Mouse (Mus musculus): Measurements from ENCODE around the gene Calhm1. TPM values are rescaled to one million over a fixed set of nuclear protein-coding genes. Genes with fewer than 3 reads are reported as not detected.
"Not testable (repeated sequence)": the region's sequence is repeated elsewhere in the genome, so short reads cannot be mapped to it uniquely, and the experiment has no call there.

Gene Calhm1
- polyA plus RNA-seq, 1 experiment from 2014 or later = not detected

GRCm38 (mm10) chr19:47142438-47142837, 1.6 kb downstream of the Calhm1 start:
- ATAC-seq (replicated peaks; ENCODE audit: extremely low read depth, insufficient read depth, low FRiP score) = no peak
- H3K4me2 ChIP-seq (ENCODE audit: low read depth, low read length) = no peak overlapping the region
- no peak overlapping the region for H3K9ac ChIP-seq (ENCODE audit: low read length)
- no peak overlapping the region for H3K27ac ChIP-seq (ENCODE audit: low read length)
- no peaks in the 10 kb centered on the region for H3K9me3 ChIP-seq (replicated peaks; ENCODE audit: control insufficient read depth, low read length)
- H3K27me3 ChIP-seq (ENCODE audit: control insufficient read depth, insufficient read depth, low read length) = no peaks in the 10 kb centered on the region; the same call in 1 of the 2 replicates
- no peaks in the 10 kb centered on the region for H3K36me3 ChIP-seq (ENCODE audit: control insufficient read depth, insufficient read depth)
- H3K4me3 ChIP-seq (ENCODE audit: low read length) = no peak overlapping the region
- WGBS = 73% methylated on average over 6 of the region's 6 CpGs
- peaks cover 9% of the 10 kb centered on the region for H3K4me1 ChIP-seq (ENCODE audit: control insufficient read depth, insufficient read depth, low read length)

- not testable (repeated sequence) for H3K9me3 ChIP-seq (replicated peaks; ENCODE audit: control insufficient read depth, low read length); H3K9ac ChIP-seq (ENCODE audit: low read length); H3K36me3 ChIP-seq (ENCODE audit: control insufficient read depth, insufficient read depth); H3K27me3 ChIP-seq (ENCODE audit: control insufficient read depth, insufficient read depth, low read length); H3K4me2 ChIP-seq (ENCODE audit: low read depth, low read length); H3K4me3 ChIP-seq (ENCODE audit: low read length); H3K27ac ChIP-seq (ENCODE audit: low read length); ATAC-seq (replicated peaks; ENCODE audit: extremely low read depth, insufficient read depth, low FRiP score)
- 36% methylated on average over 7 of the region's 7 CpGs for WGBS
- peaks cover 19% of the 10 kb centered on the region for H3K4me1 ChIP-seq (ENCODE audit: control insufficient read depth, insufficient read depth, low read length)
Observed at GRCm38 (mm10) chr19:47139611-47140010, 4.4 kb downstream of the Calhm1 start.

- Histone ChIP-seq H3K36me3 (ENCODE audit: control insufficient read depth, insufficient read depth) (peaks cover 4% of the 10 kb centered on the region), H3K27ac (ENCODE audit: low read length) (peak within 1 kb of the TSS; percentile 85), H3K4me2 (ENCODE audit: low read depth, low read length) (peak within 1 kb of the TSS; percentile 82), H3K27me3 (ENCODE audit: control insufficient read depth, insufficient read depth, low read length) (no peaks in the 10 kb centered on the region; the same call in 1 of the 2 replicates), H3K9me3 (replicated peaks; ENCODE audit: control insufficient read depth, low read length) (no peaks in the 10 kb centered on the region), H3K9ac (ENCODE audit: low read length) (peak within 1 kb of the TSS; percentile 86), H3K4me3 (ENCODE audit: low read length) (peak within 1 kb of the TSS; percentile 59), H3K4me1 (ENCODE audit: control insufficient read depth, insufficient read depth, low read length) (peaks cover 19% of the 10 kb centered on the region)
- WGBS = 2% methylated on average over 28 of the region's 28 CpGs
- ATAC-seq (replicated peaks; ENCODE audit: extremely low read depth, insufficient read depth, low FRiP score) = peak; percentile 71
Observed at GRCm38 (mm10) chr19:47137771-47138421, 6.2 kb downstream of the Calhm1 start, which contains the start of gene Calhm2. Gene Calhm2 (minus strand): TSS chr19:47138294.

DNA sequence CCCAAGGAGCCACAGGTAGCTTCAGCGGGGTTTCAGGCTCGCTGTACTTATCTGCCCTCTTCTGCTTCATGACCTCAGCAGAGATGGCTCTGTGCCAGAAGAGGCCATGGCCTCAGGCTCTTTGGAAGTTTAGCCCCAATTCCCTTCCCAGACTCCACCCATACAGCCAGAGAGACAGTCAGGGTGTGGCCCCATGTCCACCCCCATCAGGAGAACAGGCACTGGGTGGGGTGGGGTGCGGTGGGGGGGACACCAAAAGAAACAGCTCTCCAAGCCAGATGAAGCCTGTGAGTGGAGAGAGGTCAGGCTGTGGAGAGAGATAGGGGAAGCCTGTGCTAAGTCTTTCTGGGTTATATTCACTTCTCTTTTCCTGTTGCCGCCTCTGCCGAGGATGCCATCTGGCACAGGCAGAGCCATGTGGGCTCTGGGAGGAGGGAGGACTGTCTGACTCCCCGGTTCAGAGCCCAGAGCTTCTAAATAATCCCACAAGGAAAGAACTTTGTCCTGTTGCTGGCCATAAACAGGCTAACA, 6.9 kb downstream of the Calhm1 start:
- WGBS = 17% methylated on average over 6 of the region's 6 CpGs
- ATAC-seq (replicated peaks; ENCODE audit: extremely low read depth, insufficient read depth, low FRiP score) = peak; percentile 34; the same call in 1 of the 2 replicates
- peak overlapping the region; percentile 86 for H3K9ac ChIP-seq (ENCODE audit: low read length)

GRCm38 (mm10) chr19:47136170-47136569, 7.9 kb downstream of the Calhm1 start:
- H3K4me1 ChIP-seq (ENCODE audit: control insufficient read depth, insufficient read depth, low read length) = peaks cover 19% of the 10 kb centered on the region
- no peak overlapping the region for H3K9ac ChIP-seq (ENCODE audit: low read length)
- no peak overlapping the region for H3K27ac ChIP-seq (ENCODE audit: low read length)
- peaks cover 12% of the 10 kb centered on the region for H3K36me3 ChIP-seq (ENCODE audit: control insufficient read depth, insufficient read depth)
- H3K4me3 ChIP-seq (ENCODE audit: low read length) = no peak overlapping the region
- WGBS = 86% methylated on average over 5 of the region's 5 CpGs
- H3K9me3 ChIP-seq (replicated peaks; ENCODE audit: control insufficient read depth, low read length) = no peaks in the 10 kb centered on the region
- no peaks in the 10 kb centered on the region; the same call in 1 of the 2 replicates for H3K27me3 ChIP-seq (ENCODE audit: control insufficient read depth, insufficient read depth, low read length)
- ATAC-seq (replicated peaks; ENCODE audit: extremely low read depth, insufficient read depth, low FRiP score) = no peak
- H3K4me2 ChIP-seq (ENCODE audit: low read depth, low read length) = no peak overlapping the region

More for the DNA sequence above, 6.9 kb downstream of the Calhm1 start:
- peak overlapping the region; percentile 59 for H3K4me3 ChIP-seq (ENCODE audit: low read length)
- H3K27ac ChIP-seq (ENCODE audit: low read length) = peak overlapping the region; percentile 85
- H3K9me3 ChIP-seq (replicated peaks; ENCODE audit: control insufficient read depth, low read length) = no peaks in the 10 kb centered on the region
- peaks cover 19% of the 10 kb centered on the region for H3K4me1 ChIP-seq (ENCODE audit: control insufficient read depth, insufficient read depth, low read length)
- H3K27me3 ChIP-seq (ENCODE audit: control insufficient read depth, insufficient read depth, low read length) = no peaks in the 10 kb centered on the region; the same call in 1 of the 2 replicates
- H3K36me3 ChIP-seq (ENCODE audit: control insufficient read depth, insufficient read depth) = peaks cover 8% of the 10 kb centered on the region
- peak overlapping the region; percentile 82 for H3K4me2 ChIP-seq (ENCODE audit: low read depth, low read length)

DNA sequence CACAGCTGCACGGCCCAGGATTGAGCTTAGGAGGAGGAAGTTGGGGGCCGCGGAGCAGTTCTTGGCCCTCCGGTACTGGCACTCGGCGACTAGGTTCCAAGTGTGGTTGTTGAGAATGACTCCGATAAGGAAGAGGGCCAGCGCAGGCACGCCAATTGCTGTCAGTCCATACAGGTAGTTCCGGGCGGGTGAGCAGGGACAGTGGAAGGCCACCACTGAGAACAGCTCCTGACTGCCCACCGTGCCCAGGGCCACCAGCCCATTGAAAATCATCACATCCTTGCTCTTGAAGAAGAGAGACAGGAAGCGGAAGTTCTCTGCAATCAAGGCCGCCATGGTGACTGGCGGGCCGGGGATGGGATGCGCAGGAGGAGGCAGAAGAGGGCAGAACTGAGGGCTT, 8.5 kb downstream of the Calhm1 start:
- H3K36me3 ChIP-seq (ENCODE audit: control insufficient read depth, insufficient read depth) = peaks cover 18% of the 10 kb centered on the region
- no peak overlapping the region for H3K4me2 ChIP-seq (ENCODE audit: low read depth, low read length)
- H3K4me3 ChIP-seq (ENCODE audit: low read length) = no peak overlapping the region
- 90% methylated on average over 17 of the region's 17 CpGs for WGBS
- no peak overlapping the region for H3K9ac ChIP-seq (ENCODE audit: low read length)
- peaks cover 19% of the 10 kb centered on the region for H3K4me1 ChIP-seq (ENCODE audit: control insufficient read depth, insufficient read depth, low read length)
- ATAC-seq (replicated peaks; ENCODE audit: extremely low read depth, insufficient read depth, low FRiP score) = no peak
- H3K27me3 ChIP-seq (ENCODE audit: control insufficient read depth, insufficient read depth, low read length) = no peaks in the 10 kb centered on the region; the same call in 1 of the 2 replicates
- no peaks in the 10 kb centered on the region for H3K9me3 ChIP-seq (replicated peaks; ENCODE audit: control insufficient read depth, low read length)
- H3K27ac ChIP-seq (ENCODE audit: low read length) = no peak overlapping the region

DNA sequence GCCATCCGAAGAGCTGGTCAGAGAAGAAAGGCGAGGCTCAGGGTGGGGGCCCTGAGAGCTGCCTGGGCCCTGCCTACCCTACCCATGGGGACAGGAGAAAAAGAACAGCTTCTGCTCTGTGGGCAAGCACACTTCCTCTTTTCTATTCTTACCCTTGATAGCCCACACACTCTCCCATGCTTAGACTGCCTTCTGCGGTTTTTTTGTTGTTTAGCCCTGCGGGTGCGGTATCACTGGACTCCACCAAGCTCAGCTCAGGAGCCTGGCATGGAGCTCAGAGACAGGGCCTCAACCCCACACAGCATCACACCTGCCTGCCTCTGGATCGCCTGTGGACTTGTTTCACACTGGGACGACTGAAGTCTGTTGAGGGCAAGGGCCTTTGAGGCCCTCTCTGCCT, 10.9 kb downstream of the Calhm1 start:
- Histone ChIP-seq H3K27ac (ENCODE audit: low read length) (no peak overlapping the region), H3K9me3 (replicated peaks; ENCODE audit: control insufficient read depth, low read length) (no peaks in the 10 kb centered on the region), H3K27me3 (ENCODE audit: control insufficient read depth, insufficient read depth, low read length) (no peaks in the 10 kb centered on the region), H3K4me2 (ENCODE audit: low read depth, low read length) (no peak overlapping the region), H3K9ac (ENCODE audit: low read length) (no peak overlapping the region), H3K4me1 (ENCODE audit: control insufficient read depth, insufficient read depth, low read length) (peaks cover 13% of the 10 kb centered on the region), H3K4me3 (ENCODE audit: low read length) (no peak overlapping the region), H3K36me3 (ENCODE audit: control insufficient read depth, insufficient read depth) (peaks cover 40% of the 10 kb centered on the region)
- WGBS = 82% methylated on average over 7 of the region's 7 CpGs
- no peak for ATAC-seq (replicated peaks; ENCODE audit: extremely low read depth, insufficient read depth, low FRiP score)

DNA sequence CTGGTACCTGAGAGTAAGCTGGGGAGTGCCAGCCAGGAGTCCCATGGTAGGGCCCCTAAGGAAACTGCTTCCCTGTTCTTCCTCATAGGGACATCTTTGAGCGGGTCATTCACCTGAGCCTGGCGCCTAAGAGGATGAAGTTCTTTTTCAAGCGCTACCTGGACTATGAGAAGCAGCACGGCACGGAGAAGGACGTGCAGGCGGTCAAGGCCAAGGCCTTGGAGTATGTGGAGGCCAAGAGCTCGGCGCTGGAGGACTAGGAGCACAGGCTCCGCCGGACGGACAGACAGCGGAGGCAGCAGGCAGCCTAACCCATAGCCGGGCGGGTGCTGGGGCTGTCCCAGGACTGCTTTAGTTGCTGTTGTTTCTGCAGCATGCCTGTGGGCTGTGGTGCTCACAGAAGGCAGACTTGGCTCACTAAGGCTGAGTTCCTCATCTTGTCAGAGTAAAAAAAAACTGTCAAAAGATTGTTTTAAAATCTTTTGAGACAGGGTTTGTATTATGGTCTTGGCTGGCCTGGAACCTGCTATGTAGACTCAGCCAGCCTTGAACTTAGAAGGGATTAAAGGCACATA, 13.4 kb downstream of the Calhm1 start:
- Histone ChIP-seq H3K4me1 (ENCODE audit: control insufficient read depth, insufficient read depth, low read length) (no peaks in the 10 kb centered on the region), H3K4me2 (ENCODE audit: low read depth, low read length) (no peak overlapping the region), H3K9ac (ENCODE audit: low read length) (no peak overlapping the region), H3K4me3 (ENCODE audit: low read length) (no peak overlapping the region), H3K9me3 (replicated peaks; ENCODE audit: control insufficient read depth, low read length) (no peaks in the 10 kb centered on the region), H3K27me3 (ENCODE audit: control insufficient read depth, insufficient read depth, low read length) (no peaks in the 10 kb centered on the region), H3K36me3 (ENCODE audit: control insufficient read depth, insufficient read depth) (peaks cover 60% of the 10 kb centered on the region), H3K27ac (ENCODE audit: low read length) (no peak overlapping the region)
- ATAC-seq (replicated peaks; ENCODE audit: extremely low read depth, insufficient read depth, low FRiP score) = no peak
- WGBS = 92% methylated on average over 15 of the region's 15 CpGs

DNA sequence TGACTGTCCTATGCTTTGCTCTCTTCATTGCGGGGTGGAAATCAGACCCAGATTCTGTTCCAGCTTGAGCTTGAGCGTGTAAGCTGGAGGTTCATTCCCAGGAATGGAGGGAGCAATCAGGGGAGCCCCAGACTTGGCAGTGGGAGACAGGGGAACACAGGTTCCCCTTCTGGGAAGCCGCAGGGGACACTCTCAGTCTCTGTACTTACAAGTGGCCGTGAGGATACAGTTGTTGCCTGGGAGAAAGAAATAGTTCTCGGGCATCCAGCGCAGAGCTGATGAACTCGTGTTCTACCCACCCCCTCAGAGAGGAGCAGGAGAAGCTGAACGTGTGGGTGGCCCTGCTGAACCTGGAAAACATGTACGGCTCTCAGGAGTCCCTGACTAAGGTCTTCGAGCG, 15.2 kb downstream of the Calhm1 start:
- Histone ChIP-seq H3K27me3 (ENCODE audit: control insufficient read depth, insufficient read depth, low read length) (no peaks in the 10 kb centered on the region), H3K27ac (ENCODE audit: low read length) (no peak overlapping the region), H3K4me1 (ENCODE audit: control insufficient read depth, insufficient read depth, low read length) (no peaks in the 10 kb centered on the region; the same call in 1 of the 2 replicates), H3K9ac (ENCODE audit: low read length) (no peak overlapping the region), H3K4me2 (ENCODE audit: low read depth, low read length) (no peak overlapping the region), H3K4me3 (ENCODE audit: low read length) (no peak overlapping the region), H3K36me3 (ENCODE audit: control insufficient read depth, insufficient read depth) (peaks cover 66% of the 10 kb centered on the region), H3K9me3 (replicated peaks; ENCODE audit: control insufficient read depth, low read length) (no peaks in the 10 kb centered on the region)
- 94% methylated on average over 11 of the region's 11 CpGs for WGBS
- ATAC-seq (replicated peaks; ENCODE audit: extremely low read depth, insufficient read depth, low FRiP score) = no peak
